Mouse (Mus musculus) forebrain, embryonic 16.5 days (tissue): ENCODE data around the gene Itpk1. TPM values are rescaled to one million over a fixed set of nuclear protein-coding genes. Genes with fewer than 3 reads are reported as not detected.
A peak's percentile ranks its signal among the peaks of the same experiment; 100 is the strongest.

Source experiments
- ATAC-seq: fragments of 200-750 bp; cut with Nextera tagmentation; 2 replicates; pipeline ENCODE4 v1.8.0; 2017; ENCODE audit warnings: mild to moderate bottlenecking, moderate library complexity
- H3K27ac ChIP-seq: fragments of 300-500 bp; sonication (generic); 2 replicates; pipeline ENCODE4 v1.5.1; 2014; ENCODE audit warnings: low read length, control low read depth
- H3K27me3 ChIP-seq: fragments of 300-500 bp; sonication (generic); replicated peaks from 2 replicates; pipeline ENCODE4 v1.6.1; 2014; ENCODE audit warnings: low read length; ENCODE audit not compliant: control insufficient read depth, insufficient read depth
- H3K36me3 ChIP-seq: fragments of 300-500 bp; sonication (generic); 2 replicates; pipeline ENCODE4 v1.6.1; 2014; ENCODE audit not compliant: control insufficient read depth, insufficient read depth
- H3K4me1 ChIP-seq: fragments of 300-500 bp; sonication (generic); replicated peaks from 2 replicates; pipeline ENCODE4 v1.6.1; 2014; ENCODE audit warnings: low read length; ENCODE audit not compliant: control insufficient read depth, insufficient read depth
- H3K4me2 ChIP-seq: fragments of 300-500 bp; sonication (generic); 2 replicates; pipeline ENCODE4 v1.6.1; 2014; ENCODE audit warnings: mild to moderate bottlenecking, low read length, control low read depth
- H3K4me3 ChIP-seq: fragments of 300-500 bp; sonication (generic); replicated peaks from 2 replicates; pipeline ENCODE4 v1.5.1; 2014; ENCODE audit warnings: mild to moderate bottlenecking, low read length, control low read depth
- H3K9ac ChIP-seq: fragments of 300-500 bp; sonication (generic); replicated peaks from 2 replicates; pipeline ENCODE4 v1.6.1; 2014; ENCODE audit warnings: low read depth, low read length, control low read depth
- H3K9me3 ChIP-seq: fragments of 300-500 bp; sonication (generic); 2 replicates; pipeline ENCODE4 v1.6.1; 2016; ENCODE audit warnings: low read length; ENCODE audit not compliant: control insufficient read depth
- WGBS: fragments of 180-500 bp; shearing (Covaris S2); extraction: QIAGEN DNeasy Blood & Tissue Kit; methylation state at CpG from one replicate; pipeline ENCODE4 v1.1.7; 2014; 5-methylcytosine and 5-hydroxymethylcytosine counted together
- polyA plus RNA-seq: library from polyadenylated mRNA; unstranded; fragments of >200 nt; fragmentation: Nextera tagmentation; extraction: Ambion mirVana; gene quantifications from 2 replicates; pipeline ENCODE4 v1.2.1, GENCODE M21; 2015

The Itpk1 gene
- polyA plus RNA-seq, 1 experiment from 2014 or later: 68.7 TPM

DNA sequence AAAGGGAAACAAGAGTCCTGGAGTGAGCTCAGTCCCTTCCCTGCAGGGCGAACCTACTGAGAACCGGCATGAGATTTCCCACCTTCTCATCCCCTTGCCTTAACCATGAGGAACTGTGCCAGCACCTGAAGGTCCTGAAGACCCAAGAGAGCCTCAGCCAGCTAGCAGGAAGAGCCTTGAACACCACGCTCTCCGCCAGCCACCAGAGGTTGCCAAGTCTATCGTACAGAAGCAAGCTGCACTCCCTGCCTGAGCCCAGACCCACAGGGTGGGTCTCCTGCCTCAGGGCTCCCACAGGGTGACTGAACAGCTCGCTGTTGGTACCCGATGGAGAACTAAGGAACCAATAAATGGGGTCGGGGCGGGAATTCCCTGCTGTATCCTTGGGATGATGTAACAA lies 86.6 kb downstream of the Itpk1 start:
- Histone ChIP-seq H3K27ac (peak overlapping the region; percentile 46), H3K9ac (peak overlapping the region; percentile 9; the same call in 1 of the 2 replicates), H3K4me1 (peaks cover 15% of the 10 kb centered on the region), H3K36me3 (no peaks in the 10 kb centered on the region), H3K27me3 (no peaks in the 10 kb centered on the region), H3K9me3 (no peaks in the 10 kb centered on the region), H3K4me3 (no peak overlapping the region), H3K4me2 (no peak overlapping the region)
- WGBS: 50% methylated on average over 9 of the region's 9 CpGs
- ATAC-seq: 0 out of 2 replicates have a peak, but pooled peaks have one; percentile 18

DNA sequence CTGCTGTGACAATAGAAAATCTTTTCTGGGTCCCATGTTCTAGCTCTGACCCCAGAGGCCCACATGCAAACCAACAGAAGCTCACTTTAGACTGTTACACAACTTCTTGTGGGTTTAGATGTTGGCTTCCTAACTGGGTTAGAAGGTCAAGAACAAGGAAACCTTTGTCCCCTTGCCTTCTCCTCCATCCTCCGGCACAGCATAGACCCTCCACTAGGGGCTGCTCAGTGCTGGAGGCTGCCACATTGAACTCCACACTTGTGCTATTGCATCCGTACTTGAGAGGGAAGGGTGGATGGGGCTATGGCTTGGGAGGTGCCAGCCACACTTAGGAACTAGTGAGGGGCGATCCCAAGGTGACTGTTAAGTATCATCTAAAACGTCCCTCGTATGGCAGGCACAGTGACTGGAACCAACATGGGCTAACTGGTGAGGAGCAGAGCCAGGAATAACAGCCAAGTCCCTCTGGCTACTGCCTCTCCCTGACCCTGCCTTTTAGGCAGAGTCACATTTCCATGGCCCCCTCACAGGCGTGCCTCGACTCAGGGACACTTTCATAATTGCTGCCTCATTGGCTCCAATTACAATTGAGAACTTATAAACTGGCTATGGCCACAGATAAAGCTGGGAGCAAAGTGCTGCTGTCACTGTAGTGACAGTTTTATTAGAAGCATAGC lies 87.7 kb downstream of the Itpk1 start:
- H3K36me3 ChIP-seq: no peaks in the 10 kb centered on the region
- H3K9ac ChIP-seq: no peak overlapping the region
- no peak overlapping the region for H3K4me3 ChIP-seq
- peaks cover 15% of the 10 kb centered on the region for H3K4me1 ChIP-seq
- H3K27ac ChIP-seq: no peak overlapping the region
- no peaks in the 10 kb centered on the region for H3K27me3 ChIP-seq
- peak; percentile 30 for ATAC-seq
- 59% methylated on average over 7 of the region's 7 CpGs for WGBS
- H3K4me2 ChIP-seq: no peak overlapping the region
- H3K9me3 ChIP-seq: no peaks in the 10 kb centered on the region

DNA sequence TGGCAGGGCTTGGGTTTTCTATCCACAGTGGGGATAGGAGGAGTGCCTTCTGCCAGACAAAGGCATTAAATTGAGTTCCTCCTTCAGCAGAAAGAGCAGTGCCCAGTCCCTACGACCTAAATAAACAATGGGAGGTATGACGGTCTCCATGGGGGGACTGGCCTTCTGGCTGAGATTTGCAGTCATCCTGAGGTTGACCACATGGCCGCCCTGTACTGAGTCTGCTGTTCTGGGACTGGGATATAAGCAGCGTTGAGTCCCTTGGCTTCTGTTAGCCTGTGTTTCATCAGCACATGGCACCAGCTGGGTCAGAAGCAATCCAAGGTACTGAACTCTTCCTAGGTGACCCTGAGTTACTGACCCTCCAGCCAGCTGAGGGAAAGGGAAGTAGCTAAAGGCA lies 88.5 kb downstream of the Itpk1 start:
- no peaks in the 10 kb centered on the region for H3K36me3 ChIP-seq
- no peak overlapping the region for H3K9ac ChIP-seq
- peaks cover 15% of the 10 kb centered on the region for H3K4me1 ChIP-seq
- ATAC-seq: no peak
- H3K4me2 ChIP-seq: no peak overlapping the region
- no peak overlapping the region for H3K27ac ChIP-seq
- WGBS: 70% methylated on average over 4 of the region's 4 CpGs
- no peaks in the 10 kb centered on the region for H3K27me3 ChIP-seq
- no peaks in the 10 kb centered on the region for H3K9me3 ChIP-seq
- no peak overlapping the region for H3K4me3 ChIP-seq

- Histone ChIP-seq H3K4me1 (peaks cover 17% of the 10 kb centered on the region), H3K4me3 (no peak overlapping the region), H3K4me2 (no peak overlapping the region), H3K27me3 (no peaks in the 10 kb centered on the region), H3K9me3 (no peaks in the 10 kb centered on the region), H3K36me3 (no peaks in the 10 kb centered on the region), H3K9ac (no peak overlapping the region), H3K27ac (no peak overlapping the region)
- ATAC-seq: no peak
- WGBS: 87% methylated on average over 4 of the region's 4 CpGs
Observed at GRCm38 (mm10) chr12:102613411-102613810, 91.3 kb downstream of the Itpk1 start.

- Histone ChIP-seq H3K27me3 (no peaks in the 10 kb centered on the region), H3K27ac (no peak overlapping the region), H3K4me3 (no peak overlapping the region), H3K36me3 (no peaks in the 10 kb centered on the region), H3K4me1 (peaks cover 15% of the 10 kb centered on the region; the same call in 1 of the 2 replicates), H3K9ac (no peak overlapping the region), H3K9me3 (no peaks in the 10 kb centered on the region), H3K4me2 (no peak overlapping the region)
- WGBS: 86% methylated on average over 1 of the region's 1 CpGs
- ATAC-seq: no peak
Observed at GRCm38 (mm10) chr12:102612431-102612830, 92.3 kb downstream of the Itpk1 start.

GRCm38 (mm10) chr12:102610927-102611326 lies 93.8 kb downstream of the Itpk1 start:
- Histone ChIP-seq H3K4me2 (no peak overlapping the region), H3K9ac (no peak overlapping the region), H3K4me1 (0 out of 2 replicates have a peak, but pooled peaks cover 10% of the 10 kb centered on the region), H3K4me3 (no peak overlapping the region), H3K36me3 (no peaks in the 10 kb centered on the region), H3K9me3 (no peaks in the 10 kb centered on the region), H3K27ac (no peak overlapping the region), H3K27me3 (no peaks in the 10 kb centered on the region)
- WGBS: 91% methylated on average over 8 of the region's 8 CpGs
- no peak for ATAC-seq

GRCm38 (mm10) chr12:102607808-102608517 lies 96.8 kb downstream of the Itpk1 start:
- 73% methylated on average over 11 of the region's 11 CpGs for WGBS
- Histone ChIP-seq H3K9ac (no peak overlapping the region), H3K4me2 (no peak overlapping the region), H3K27me3 (no peaks in the 10 kb centered on the region), H3K4me1 (peaks cover 11% of the 10 kb centered on the region; the same call in 1 of the 2 replicates), H3K36me3 (no peaks in the 10 kb centered on the region), H3K4me3 (no peak overlapping the region), H3K9me3 (no peaks in the 10 kb centered on the region), H3K27ac (no peak overlapping the region)
- ATAC-seq: no peak

DNA sequence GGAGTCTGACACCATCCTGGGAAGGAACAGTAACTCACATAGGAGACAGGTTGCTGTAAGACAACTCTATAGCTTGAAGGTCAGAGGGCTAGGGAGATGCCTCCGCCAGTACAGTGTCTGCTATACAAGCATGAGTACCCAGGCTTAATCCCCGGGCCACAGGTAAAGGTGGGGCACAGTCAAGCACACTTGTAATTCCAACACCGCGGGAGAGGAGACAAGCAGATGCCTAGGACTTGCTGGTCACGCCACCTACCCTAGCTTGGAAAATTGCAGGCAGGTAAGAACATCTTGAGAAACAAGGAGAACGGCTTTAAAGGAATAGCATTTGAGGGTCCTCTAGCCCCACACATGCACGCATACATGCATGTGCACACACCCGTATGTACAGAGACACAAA lies 97.7 kb downstream of the Itpk1 start:
- Histone ChIP-seq H3K9me3 (no peaks in the 10 kb centered on the region), H3K4me3 (no peak overlapping the region), H3K4me1 (peaks cover 20% of the 10 kb centered on the region), H3K27me3 (no peaks in the 10 kb centered on the region), H3K9ac (no peak overlapping the region), H3K4me2 (no peak overlapping the region), H3K36me3 (no peaks in the 10 kb centered on the region), H3K27ac (no peak overlapping the region)
- ATAC-seq: no peak
- 93% methylated on average over 8 of the region's 8 CpGs for WGBS

- Histone ChIP-seq H3K4me2 (no peak overlapping the region), H3K4me1 (peaks cover 28% of the 10 kb centered on the region), H3K27me3 (no peaks in the 10 kb centered on the region), H3K27ac (no peak overlapping the region), H3K9me3 (no peaks in the 10 kb centered on the region), H3K9ac (no peak overlapping the region), H3K36me3 (no peaks in the 10 kb centered on the region), H3K4me3 (no peak overlapping the region)
- no peak for ATAC-seq
- WGBS: 89% methylated on average over 6 of the region's 6 CpGs
Observed at GRCm38 (mm10) chr12:102605607-102606006, 99.1 kb downstream of the Itpk1 start.
